Mouse (Mus musculus) embryonic facial prominence, embryonic 10.5 days (tissue): ENCODE data around the gene Tnik. TPM values are rescaled to one million over a fixed set of nuclear protein-coding genes. Genes with fewer than 3 reads are reported as not detected.
A peak's percentile ranks its signal among the peaks of the same experiment; 100 is the strongest.

ENCODE experiments used
- DNase-seq: peaks from one replicate; pipeline ENCODE4 v3.0.0-alpha.2; 2017; ENCODE audit warnings: low spot score
- H3K27ac ChIP-seq: fragments of 300-500 bp; sonication (generic); replicated peaks from 2 replicates; pipeline ENCODE4 v1.5.1; 2016; ENCODE audit warnings: mild to moderate bottlenecking
- H3K27me3 ChIP-seq: fragments of 300-500 bp; sonication (generic); replicated peaks from 2 replicates; pipeline ENCODE4 v1.6.1; 2016; ENCODE audit warnings: low read depth, mild to moderate bottlenecking; ENCODE audit not compliant: poor library complexity, severe bottlenecking
- H3K36me3 ChIP-seq: fragments of 300-500 bp; sonication (generic); replicated peaks from 2 replicates; pipeline ENCODE4 v1.6.1; 2016; ENCODE audit warnings: mild to moderate bottlenecking, moderate library complexity
- H3K4me1 ChIP-seq: fragments of 300-500 bp; sonication (generic); 2 replicates; pipeline ENCODE4 v1.6.1; 2016
- H3K4me3 ChIP-seq: fragments of 300-500 bp; sonication (generic); 2 replicates; pipeline ENCODE4 v1.5.1; 2016; ENCODE audit warnings: mild to moderate bottlenecking, moderate library complexity
- H3K9me3 ChIP-seq: fragments of 300-500 bp; sonication (generic); 2 replicates; pipeline ENCODE4 v1.6.1; 2016; ENCODE audit warnings: mild to moderate bottlenecking
- WGBS: fragments of 180-500 bp; shearing (Covaris S2); methylation state at CpG from one replicate; pipeline ENCODE4 v1.1.7; 2016; 5-methylcytosine and 5-hydroxymethylcytosine counted together
- polyA plus RNA-seq: library from polyadenylated mRNA; unstranded; fragments of >200 nt; fragmentation: Nextera tagmentation; extraction: Ambion mirVana; gene quantifications from 2 replicates; pipeline ENCODE4 v1.2.1, GENCODE M21; 2016

Gene Tnik
- polyA plus RNA-seq, 1 experiment from 2014 or later, result 12.8 TPM

DNA sequence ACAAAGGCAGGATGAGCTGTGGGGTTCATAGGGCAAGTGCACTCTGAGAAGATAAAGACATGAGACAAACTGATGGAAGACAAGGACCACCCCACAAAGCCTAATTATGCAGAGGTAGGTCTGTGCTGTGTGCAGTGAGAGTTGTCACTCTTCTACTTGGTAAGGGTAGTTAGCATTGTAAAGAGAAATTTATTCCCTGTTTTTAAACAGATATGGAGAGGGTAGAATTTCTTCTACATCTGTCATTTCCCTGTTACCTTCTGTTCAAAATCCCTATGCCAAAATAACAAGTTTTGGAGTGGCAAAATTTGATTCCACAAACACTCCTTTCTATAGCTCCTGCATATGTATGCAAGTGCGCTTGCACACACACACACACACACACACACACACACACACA lies 71.5 kb downstream of the Tnik start:
- Histone ChIP-seq H3K9me3 (no peaks in the 10 kb centered on the region), H3K4me3 (no peak overlapping the region), H3K27me3 (no peaks in the 10 kb centered on the region), H3K27ac (no peak overlapping the region), H3K4me1 (peaks cover 4% of the 10 kb centered on the region; the same call in 1 of the 2 replicates), H3K36me3 (no peaks in the 10 kb centered on the region)
- no peak for DNase-seq
- 94% methylated on average over 1 of the region's 1 CpGs for WGBS

DNA sequence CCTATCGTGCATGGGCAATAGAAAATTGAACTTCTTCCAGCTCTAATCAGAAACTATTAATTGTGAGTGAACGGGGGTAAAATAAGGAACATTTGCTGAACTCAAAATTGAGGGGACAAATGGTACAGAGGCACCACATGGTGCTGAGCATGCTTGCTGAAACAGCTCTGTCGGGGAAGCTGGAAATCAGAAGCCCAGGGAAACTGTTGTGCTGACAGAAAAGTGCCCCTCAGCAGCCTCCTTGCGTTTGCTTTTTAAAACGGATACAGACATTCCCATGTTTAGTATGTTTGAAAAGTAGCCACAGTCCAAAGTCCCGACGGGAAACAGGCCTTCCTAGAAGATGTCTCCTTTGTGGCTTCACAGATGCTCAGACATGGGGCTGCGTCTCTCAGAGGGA lies 77.1 kb downstream of the Tnik start:
- Histone ChIP-seq H3K9me3 (no peaks in the 10 kb centered on the region), H3K27me3 (no peaks in the 10 kb centered on the region), H3K4me3 (no peak overlapping the region), H3K4me1 (peaks cover 4% of the 10 kb centered on the region; the same call in 1 of the 2 replicates), H3K27ac (no peak overlapping the region), H3K36me3 (no peaks in the 10 kb centered on the region)
- DNase-seq, result no peak
- WGBS, result 70% methylated on average over 8 of the region's 8 CpGs

DNA sequence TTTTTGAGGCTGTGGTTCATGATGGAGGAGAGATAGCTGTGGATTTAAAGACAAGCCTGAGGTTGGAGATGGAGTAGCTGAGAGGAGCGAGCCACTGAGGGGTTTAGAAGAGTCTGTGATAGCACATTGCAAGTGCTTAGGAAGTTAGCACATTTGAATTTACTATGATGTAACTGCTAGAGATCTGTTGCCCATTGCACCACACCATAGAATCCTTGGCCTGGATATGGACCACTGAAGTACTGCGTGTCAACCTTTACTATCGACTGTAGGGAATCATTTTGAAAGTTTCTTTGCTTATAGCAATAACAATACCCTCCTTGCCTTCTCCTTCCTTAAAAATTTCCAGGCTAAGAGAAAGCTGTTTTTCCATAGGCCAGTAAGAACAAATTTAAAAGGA lies 80.2 kb downstream of the Tnik start:
- Histone ChIP-seq H3K27me3 (no peaks in the 10 kb centered on the region), H3K4me3 (no peak overlapping the region), H3K36me3 (no peaks in the 10 kb centered on the region), H3K4me1 (no peaks in the 10 kb centered on the region), H3K9me3 (no peaks in the 10 kb centered on the region), H3K27ac (no peak overlapping the region)
- DNase-seq, result no peak
- WGBS, result 88% methylated on average over 3 of the region's 3 CpGs

DNA sequence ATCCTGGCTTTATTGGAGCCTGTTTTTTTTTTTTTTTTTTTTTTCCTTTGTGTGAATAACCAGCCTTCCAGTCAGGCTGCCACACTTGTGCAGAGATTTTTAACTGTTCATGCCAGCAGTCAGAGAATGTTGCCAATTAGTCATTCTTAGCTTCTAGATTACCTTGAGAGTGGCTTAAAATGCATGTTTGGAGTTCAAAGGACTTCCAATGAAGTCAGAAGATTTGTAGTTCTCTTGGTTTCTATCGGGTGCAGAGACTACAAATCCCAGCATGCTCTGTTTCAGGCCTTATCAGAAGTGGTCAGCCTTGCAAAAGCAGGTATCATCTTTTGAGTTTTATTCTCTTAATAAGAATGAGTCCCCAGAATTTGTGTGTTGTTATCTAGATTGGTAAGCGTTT lies 80.6 kb downstream of the Tnik start:
- Histone ChIP-seq H3K27ac (no peak overlapping the region), H3K4me3 (no peak overlapping the region), H3K9me3 (no peaks in the 10 kb centered on the region), H3K36me3 (no peaks in the 10 kb centered on the region), H3K4me1 (no peaks in the 10 kb centered on the region), H3K27me3 (no peaks in the 10 kb centered on the region)
- DNase-seq, result no peak
- 87% methylated on average over 2 of the region's 2 CpGs for WGBS

DNA sequence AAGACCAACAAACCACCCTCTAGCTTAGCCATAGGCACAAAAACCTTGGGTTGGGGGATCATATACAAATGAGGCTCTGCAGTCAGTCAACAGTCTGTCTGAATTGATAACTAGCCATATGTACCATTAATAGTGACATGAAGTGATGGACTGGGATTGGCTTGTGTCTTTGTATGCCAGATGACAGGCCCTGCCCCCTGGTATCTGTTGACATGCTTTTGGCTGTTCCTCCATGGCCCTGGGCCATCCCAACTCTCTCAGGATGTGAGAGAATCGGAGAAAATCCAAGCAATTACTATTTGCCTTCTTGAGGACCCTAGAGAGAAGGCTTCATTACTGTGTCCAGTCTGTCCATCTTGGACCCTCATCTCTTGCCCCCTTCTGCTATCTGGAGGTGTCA lies 82.4 kb downstream of the Tnik start:
- no peaks in the 10 kb centered on the region for H3K4me1 ChIP-seq
- 71% methylated on average over 1 of the region's 1 CpGs for WGBS
- no peaks in the 10 kb centered on the region for H3K27me3 ChIP-seq
- H3K9me3 ChIP-seq, result no peaks in the 10 kb centered on the region
- DNase-seq, result no peak
- H3K36me3 ChIP-seq, result no peaks in the 10 kb centered on the region
- no peak overlapping the region for H3K4me3 ChIP-seq
- no peak overlapping the region for H3K27ac ChIP-seq

DNA sequence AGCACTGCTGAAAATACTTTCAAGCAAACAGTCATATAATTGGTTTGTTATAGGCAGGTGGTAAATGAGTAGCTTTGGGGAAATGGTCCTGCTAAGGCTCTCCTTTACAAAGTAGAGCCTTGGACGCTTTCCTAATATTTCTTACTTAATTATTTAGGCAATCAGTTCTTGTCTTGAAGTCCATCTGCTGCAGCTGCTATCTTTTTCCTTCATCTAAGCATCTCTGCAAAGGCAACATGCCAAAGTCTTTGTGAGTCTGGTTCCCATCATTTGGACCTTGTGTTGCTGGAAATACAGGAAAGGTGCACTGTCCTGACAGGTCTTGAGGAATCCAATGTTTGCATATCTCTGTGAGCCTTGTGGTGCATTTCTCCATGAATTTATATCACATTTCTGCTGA lies 82.9 kb downstream of the Tnik start:
- H3K4me3 ChIP-seq, result no peak overlapping the region
- DNase-seq, result no peak
- H3K27ac ChIP-seq, result no peak overlapping the region
- no peaks in the 10 kb centered on the region for H3K4me1 ChIP-seq
- 93% methylated on average over 1 of the region's 1 CpGs for WGBS
- no peaks in the 10 kb centered on the region for H3K36me3 ChIP-seq
- no peaks in the 10 kb centered on the region for H3K9me3 ChIP-seq
- H3K27me3 ChIP-seq, result no peaks in the 10 kb centered on the region

DNA sequence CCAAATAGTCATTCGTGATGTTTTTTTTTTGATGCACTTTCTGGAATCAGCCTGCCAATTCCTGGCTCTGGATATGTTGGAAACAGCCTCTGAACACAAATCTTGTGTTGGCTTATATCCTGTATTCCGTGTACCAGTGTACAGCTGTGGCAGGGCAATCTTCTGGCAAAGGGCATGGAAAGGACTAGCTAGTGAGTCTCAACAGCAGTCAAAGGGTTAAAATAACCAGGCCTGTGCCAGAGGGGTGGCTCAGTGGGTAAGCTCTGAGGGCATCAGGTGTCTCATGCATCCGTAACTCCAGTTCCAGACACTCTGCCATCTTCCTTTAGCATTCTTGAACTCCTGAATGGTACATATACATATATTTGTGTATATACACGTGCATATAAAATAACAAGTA lies 83.5 kb downstream of the Tnik start:
- no peak overlapping the region for H3K27ac ChIP-seq
- no peaks in the 10 kb centered on the region for H3K36me3 ChIP-seq
- no peaks in the 10 kb centered on the region for H3K27me3 ChIP-seq
- H3K4me3 ChIP-seq, result no peak overlapping the region
- no peaks in the 10 kb centered on the region for H3K9me3 ChIP-seq
- no peak for DNase-seq
- H3K4me1 ChIP-seq, result no peaks in the 10 kb centered on the region
- 84% methylated on average over 4 of the region's 4 CpGs for WGBS

DNA sequence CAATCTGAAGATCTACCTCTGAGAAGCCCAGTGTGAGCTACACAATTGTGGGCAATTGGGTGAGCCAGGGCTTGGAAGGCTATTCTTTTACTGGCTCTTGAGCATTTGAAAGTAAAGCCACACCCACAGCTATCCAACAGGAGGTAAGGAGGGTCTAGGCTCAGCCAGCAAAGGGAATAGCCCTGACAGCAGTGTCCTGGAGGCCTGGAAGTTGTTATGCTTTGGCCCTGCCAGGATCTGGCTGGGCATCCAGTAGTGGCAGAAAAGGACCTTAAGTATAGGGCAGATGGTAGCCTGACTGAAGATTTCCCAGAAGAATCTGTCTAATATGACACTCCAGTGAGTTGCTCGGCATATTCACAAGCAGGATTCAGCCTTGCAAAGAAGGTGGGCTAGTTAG lies 85.7 kb downstream of the Tnik start:
- Histone ChIP-seq H3K27me3 (no peaks in the 10 kb centered on the region), H3K9me3 (no peaks in the 10 kb centered on the region), H3K4me3 (no peak overlapping the region), H3K4me1 (no peaks in the 10 kb centered on the region), H3K27ac (no peak overlapping the region), H3K36me3 (no peaks in the 10 kb centered on the region)
- DNase-seq, result no peak
- 77% methylated on average over 1 of the region's 1 CpGs for WGBS

DNA sequence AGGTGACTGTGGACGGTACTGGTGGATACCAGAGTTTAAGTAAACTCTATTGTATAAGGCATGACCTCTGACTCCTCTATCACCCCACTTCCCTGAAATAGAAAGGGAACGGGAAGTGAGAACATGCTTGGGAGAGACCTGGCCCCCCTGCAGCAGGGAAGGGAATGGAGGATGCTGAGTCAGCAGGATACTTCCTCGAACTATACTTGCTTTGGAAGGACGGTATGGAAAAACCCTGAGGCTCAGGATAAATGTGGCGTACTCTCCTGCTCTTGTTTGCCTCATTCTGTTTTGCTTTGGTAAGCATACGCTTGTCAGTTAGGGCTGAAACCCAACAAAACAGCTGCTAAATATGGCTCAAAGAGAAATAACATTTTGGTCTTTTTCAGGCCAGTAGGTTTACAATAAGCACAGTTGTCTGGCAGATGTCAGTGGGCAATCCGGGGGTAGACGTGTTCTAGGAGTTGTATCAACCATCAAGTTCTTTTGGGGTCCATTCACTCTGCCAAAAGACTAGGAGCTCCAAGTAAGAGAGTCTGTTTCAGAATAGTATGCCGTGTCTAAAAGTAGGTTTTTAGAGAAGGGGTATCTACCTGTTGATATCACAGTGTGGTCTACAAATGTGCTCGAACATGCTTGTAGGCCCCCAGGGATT lies 87.3 kb downstream of the Tnik start:
- no peak for DNase-seq
- no peaks in the 10 kb centered on the region for H3K9me3 ChIP-seq
- 76% methylated on average over 10 of the region's 10 CpGs for WGBS
- H3K36me3 ChIP-seq, result no peaks in the 10 kb centered on the region
- no peaks in the 10 kb centered on the region for H3K27me3 ChIP-seq
- H3K27ac ChIP-seq, result no peak overlapping the region
- H3K4me3 ChIP-seq, result no peak overlapping the region
- no peaks in the 10 kb centered on the region for H3K4me1 ChIP-seq

DNA sequence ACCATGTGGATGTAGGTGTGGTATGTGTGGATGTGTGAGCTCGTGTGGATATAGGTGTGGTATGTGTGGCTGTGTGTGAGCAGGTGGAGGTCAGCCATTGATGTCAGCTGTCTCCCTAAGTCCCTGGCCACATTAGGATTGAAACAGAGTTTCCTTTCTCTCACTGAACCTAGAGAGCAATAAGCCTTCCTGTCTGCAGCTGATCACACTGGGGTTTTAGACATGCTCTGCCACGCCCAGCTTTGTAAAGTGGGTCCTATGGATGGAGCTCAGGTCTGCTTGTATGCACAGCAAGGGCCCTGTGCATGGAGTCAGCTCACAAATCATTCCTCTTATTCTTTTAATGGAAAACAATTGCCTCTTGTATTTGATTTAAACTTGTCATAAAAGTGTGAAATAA lies 95.4 kb downstream of the Tnik start:
- H3K4me1 ChIP-seq, result peaks cover 18% of the 10 kb centered on the region
- DNase-seq, result no peak
- no peak overlapping the region for H3K27ac ChIP-seq
- peaks cover 3% of the 10 kb centered on the region; the same call in 1 of the 2 replicates for H3K36me3 ChIP-seq
- no peaks in the 10 kb centered on the region for H3K27me3 ChIP-seq
- H3K9me3 ChIP-seq, result peaks cover 6% of the 10 kb centered on the region; the same call in 1 of the 2 replicates
- no peak overlapping the region for H3K4me3 ChIP-seq
- WGBS, result 62% methylated on average over 2 of the region's 2 CpGs

DNA sequence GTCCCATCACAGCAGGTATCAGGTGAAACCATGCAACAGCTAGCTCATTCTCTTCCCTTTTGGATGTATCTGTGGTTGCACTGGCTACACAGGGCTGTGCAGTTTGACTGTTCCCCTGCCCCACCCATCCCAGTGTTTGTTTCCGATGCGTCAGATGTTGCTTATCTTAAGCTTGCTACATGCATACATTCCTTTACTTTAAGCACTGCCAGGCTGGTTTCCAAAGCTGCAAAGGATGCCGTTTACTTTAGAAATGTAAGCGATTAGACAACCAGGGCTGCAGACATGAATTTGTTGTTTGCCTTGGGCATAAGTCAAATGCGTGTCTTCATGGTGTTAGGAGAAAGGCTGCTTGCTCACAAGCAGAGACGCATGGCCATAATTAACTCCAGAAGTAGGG lies 96.1 kb downstream of the Tnik start:
- Histone ChIP-seq H3K4me3 (no peak overlapping the region), H3K36me3 (peaks cover 3% of the 10 kb centered on the region; the same call in 1 of the 2 replicates), H3K27me3 (no peaks in the 10 kb centered on the region), H3K4me1 (peaks cover 18% of the 10 kb centered on the region), H3K9me3 (peaks cover 6% of the 10 kb centered on the region; the same call in 1 of the 2 replicates), H3K27ac (peak overlapping the region; percentile 55; the same call in 1 of the 2 replicates)
- DNase-seq, result peak; percentile 36
- WGBS, result 39% methylated on average over 6 of the region's 6 CpGs

DNA sequence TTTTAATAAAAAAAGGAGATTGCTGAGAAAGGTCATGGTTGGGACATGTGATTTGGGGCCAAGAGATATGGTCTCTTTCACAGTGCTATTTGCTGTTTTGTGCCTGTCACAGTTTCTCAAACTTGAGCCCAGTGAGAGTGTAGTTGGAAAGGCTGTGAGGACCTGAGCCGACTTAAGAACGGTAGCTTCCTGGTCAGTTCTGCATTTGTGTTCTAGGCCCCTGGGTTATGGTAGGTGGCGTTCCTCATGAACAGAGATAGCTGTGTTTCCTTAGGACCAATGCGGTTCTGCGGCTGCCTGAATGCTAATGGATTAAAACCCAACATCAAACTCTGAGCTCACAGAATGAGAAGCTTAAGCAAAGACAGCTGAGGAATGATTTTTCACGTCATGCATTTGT lies 98.0 kb downstream of the Tnik start:
- Histone ChIP-seq H3K9me3 (peaks cover 6% of the 10 kb centered on the region; the same call in 1 of the 2 replicates), H3K27me3 (no peaks in the 10 kb centered on the region), H3K27ac (no peak overlapping the region), H3K4me1 (peaks cover 21% of the 10 kb centered on the region), H3K36me3 (peaks cover 3% of the 10 kb centered on the region; the same call in 1 of the 2 replicates), H3K4me3 (no peak overlapping the region)
- DNase-seq, result no peak
- WGBS, result 89% methylated on average over 6 of the region's 6 CpGs

DNA sequence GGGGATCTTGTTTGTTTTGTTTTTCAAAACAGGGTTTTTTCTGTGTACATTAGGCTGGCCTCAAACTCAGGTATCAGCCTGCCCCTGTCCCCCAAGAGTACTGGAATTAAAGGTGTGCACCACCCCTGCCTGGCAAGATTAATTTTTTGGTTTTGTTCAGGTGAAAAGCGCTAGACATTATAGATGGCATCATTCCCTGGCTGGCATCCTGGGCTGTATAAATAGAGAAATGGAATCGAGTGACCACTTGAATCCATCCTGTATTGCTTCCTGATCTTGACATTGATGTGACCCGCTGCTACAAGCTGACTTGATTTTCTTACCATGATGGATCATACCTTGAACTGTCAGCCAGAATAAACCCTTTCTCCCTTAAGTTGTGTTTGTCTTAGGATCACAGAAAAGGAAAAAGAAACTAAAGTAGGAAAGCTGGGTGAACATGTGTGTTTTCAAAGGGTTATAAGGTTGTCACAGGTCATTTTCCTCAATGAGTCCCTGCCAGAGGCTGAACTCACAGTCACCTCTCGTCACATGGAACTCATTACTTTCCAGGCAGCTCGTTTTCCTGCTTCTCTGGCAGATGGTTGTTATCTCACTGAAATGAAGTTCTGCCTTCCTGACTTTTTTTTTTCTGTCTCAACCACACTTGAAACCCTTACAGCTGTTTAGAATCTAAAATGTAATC lies 100.6 kb downstream of the Tnik start:
- H3K4me3 ChIP-seq, result no peak overlapping the region
- WGBS, result 35% methylated on average over 5 of the region's 5 CpGs
- peak; percentile 77 for DNase-seq

More for the DNA sequence above, 100.6 kb downstream of the Tnik start:
- H3K27ac ChIP-seq, result no peak overlapping the region
- H3K9me3 ChIP-seq, result peaks cover 6% of the 10 kb centered on the region; the same call in 1 of the 2 replicates
- H3K27me3 ChIP-seq, result no peaks in the 10 kb centered on the region
- H3K4me1 ChIP-seq, result peaks cover 22% of the 10 kb centered on the region
- H3K36me3 ChIP-seq, result peaks cover 3% of the 10 kb centered on the region; the same call in 1 of the 2 replicates
